In the genomic region with DNA sequence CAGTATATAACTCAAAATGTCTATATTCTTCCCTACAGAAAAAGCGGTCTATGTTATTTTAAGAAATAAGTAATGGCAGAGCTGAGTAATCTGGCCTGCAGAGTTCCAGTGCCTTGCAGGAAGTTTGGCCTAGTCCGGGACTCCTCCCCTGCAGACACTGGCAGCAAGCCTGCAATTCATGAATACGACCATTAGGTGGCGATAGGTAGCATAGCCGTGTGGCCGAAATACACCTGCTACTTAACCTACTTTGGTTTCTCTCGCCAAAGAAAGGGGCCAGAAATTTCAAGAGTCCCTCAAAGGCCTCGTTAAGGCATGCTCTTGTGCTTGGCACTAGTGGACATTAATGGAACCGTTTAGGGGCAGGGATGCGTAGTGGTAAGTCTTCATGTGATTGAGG, we compare ENCODE assay signal across 8 mouse cellular contexts. TPM values are rescaled to one million over a fixed set of nuclear protein-coding genes. Genes with fewer than 3 reads are reported as not detected.
DNase-seq lines count a peak whose midpoint lies in the region; ATAC-seq and TF ChIP-seq lines count a peak whose summit lies in the region.

No protein-coding gene starts in this region.

- H3K36me3 ChIP-seq in kidney, embryonic 15.5 days: no peaks in the 10 kb centered on the region
- H3K36me3 ChIP-seq in CH12.LX (replicated peaks in 1 of 2; ENCODE audit: control insufficient read depth in 1 of 2, insufficient read depth in 1 of 2, low read length in 1 of 2): no peaks in the 10 kb centered on the region

- TF ChIP-seq EP300 in CH12.LX (IDR thresholded peaks at IDR 0.05; ENCODE audit: low read length): no peak

- peak; percentile 21 for TF ChIP-seq RAD21 in CH12.LX (IDR thresholded peaks at IDR 0.05; ENCODE audit: low read depth, low read length)

- no peak overlapping the region for H3K4me3 ChIP-seq in kidney, embryonic 15.5 days (replicated peaks)
- no peak overlapping the region for H3K4me3 ChIP-seq in CH12.LX (replicated peaks in 1 of 3; ENCODE audit: low read depth in 2 of 3, low read length in 2 of 3, poor library complexity in 1 of 3)

- no peak overlapping the region for H3K9ac ChIP-seq in kidney, embryonic 15.5 days
- no peak overlapping the region for H3K9ac ChIP-seq in CH12.LX (ENCODE audit: insufficient read depth, low read depth)

- in situ Hi-C loops in CH12.LX (cut with MboI; ENCODE audit: low pct_ligation_motif_present, low pct_unique_long_range_greater_than_20kb, low sequenced_read_pairs): no loop called here

- dilution Hi-C loops in CH12.LX (cut with MboI; ENCODE audit: extremely low pct_ligation_motif_present, extremely low pct_unique_long_range_greater_than_20kb, low sequenced_read_pairs): no loop called here

- H3K9me3 ChIP-seq in kidney, embryonic 15.5 days (replicated peaks): peaks cover 3% of the 10 kb centered on the region; the same call in 1 of the 2 replicates
- H3K9me3 ChIP-seq in CH12.LX (replicated peaks; ENCODE audit: low read length): peaks cover 10% of the 10 kb centered on the region

- no peak for ATAC-seq in kidney, embryonic 15.5 days (replicated peaks; ENCODE audit: low FRiP score)

- peak; percentile 0 for DNase-seq in kidney, postnatal 14 days
- DNase-seq in CH12.LX (ENCODE audit: extremely low read depth): peak; percentile 45
- DNase-seq in ZHBTc4 (ENCODE audit: low read depth, low spot score): peak; percentile 83
- peak; percentile 6 to 10 for DNase-seq in layer of hippocampus, postnatal 25 days (ENCODE audit: extremely low spot score in 1 of 2, low spot score in 1 of 2)
- DNase-seq in ovary, postnatal 10 days (ENCODE audit: low spot score): no peak
- no peak for DNase-seq in gastrocnemius, postnatal 25 days
- DNase-seq in adrenal gland, postnatal 4 days (ENCODE audit: low spot score in 2 of 2): no peak

- peaks cover 13% of the 10 kb centered on the region for H3K4me1 ChIP-seq in kidney, embryonic 15.5 days
- H3K4me1 ChIP-seq in CH12.LX (ENCODE audit: control insufficient read depth in 1 of 2, insufficient read depth in 2 of 2): no peaks in the 10 kb centered on the region

- H3K4me2 ChIP-seq in kidney, embryonic 15.5 days: no peak overlapping the region
- no peak overlapping the region for H3K4me2 ChIP-seq in CH12.LX (ENCODE audit: insufficient read depth, low read depth, poor library complexity, severe bottlenecking)

- TF ChIP-seq POLR2A in CH12.LX (IDR thresholded peaks at IDR 0.05; ENCODE audit: low read depth, low read length): no peak

- H3K27me3 ChIP-seq in kidney, embryonic 15.5 days: peaks cover 22% of the 10 kb centered on the region
- H3K27me3 ChIP-seq in CH12.LX (replicated peaks): no peaks in the 10 kb centered on the region

- no peaks in the 10 kb centered on the region for H3K79me2 ChIP-seq in CH12.LX (replicated peaks; ENCODE audit: control insufficient read depth, extremely low read depth, insufficient read depth, poor library complexity, severe bottlenecking)

- peak; percentile 64 to 78; a peak in 3 of 4 replicates for TF ChIP-seq CTCF in CH12.LX (conservative IDR thresholded peaks at IDR 0.05 in 1 of 2, IDR thresholded peaks at IDR 0.05 in 1 of 2; ENCODE audit: low read depth in 2 of 2, low read length in 2 of 2)

- H3K27ac ChIP-seq in kidney, embryonic 15.5 days: no peak overlapping the region
- no peak overlapping the region for H3K27ac ChIP-seq in CH12.LX (ENCODE audit: insufficient read depth, low read depth)

- WGBS in kidney, embryonic 15.5 days: 43% methylated on average over 10 of the region's 10 CpGs

TF ChIP-seq in CH12.LX, 34 proteins besides CTCF, POLR2A, EP300 and RAD21:
- TF ChIP-seq NELFE (IDR thresholded peaks at IDR 0.05; ENCODE audit: low read depth, low read length): no peak
- no peak for TF ChIP-seq E2F4 (IDR thresholded peaks at IDR 0.05; ENCODE audit: insufficient replicate concordance, low read depth, low read length)
- TF ChIP-seq ETS1 (conservative IDR thresholded peaks at IDR 0.05; ENCODE audit: low read depth, low read length): no peak
- TF ChIP-seq SMC3 (IDR thresholded peaks at IDR 0.05; ENCODE audit: low read depth, low read length): peak; percentile 22
- TF ChIP-seq BHLHE40 (IDR thresholded peaks at IDR 0.05; ENCODE audit: low read depth, low read length): no peak

RNA-seq across cellular contexts. Expression of a gene that starts 4.1 kb away (rescaled TPM):
- 5.4 and 5.8 TPM in 2 replicates for polyA plus RNA-seq in kidney, embryonic 15.5 days (2015; fragmentation: Nextera tagmentation; extraction: Ambion mirVana)
- total RNA-seq in CH12.LX (2012; rRNA removed): 0.04 TPM in 1 of 2 replicates, not detected in the other
- not detected in 2 replicates for total RNA-seq in CH12.LX (2014; rRNA removed)
- 0.16 and 0.19 TPM in 2 replicates for polyA plus RNA-seq in CH12.LX (2012; ENCODE audit: insufficient read length, low read depth)
- total RNA-seq in layer of hippocampus, postnatal 25 days (2021): 100 to 1,000 TPM; 251 to 263 TPM
- under 1 TPM; 0.24 to 0.28 TPM for total RNA-seq in gastrocnemius, postnatal 25 days (2021)
- 1 to 10 TPM; 7.7 to 8.0 TPM for total RNA-seq in adrenal gland, postnatal 4 days (2021)

Comparison
In these comparisons a context has a peak if more than half of its experiments do, and no peak if none do; other contexts are left out.
1. DNase-seq: peak in kidney, postnatal 14 days (single experiment), CH12.LX (single experiment), ZHBTc4 (single experiment) and layer of hippocampus, postnatal 25 days (2 of 2); none in ovary, postnatal 10 days (single experiment), gastrocnemius, postnatal 25 days (single experiment) and adrenal gland, postnatal 4 days (0 of 2).
2. RNA of a gene that starts 4.1 kb away (total RNA-seq): 251 to 263 TPM in layer of hippocampus, postnatal 25 days; 7.7 to 8.0 TPM in adrenal gland, postnatal 4 days, 0.24 to 0.28 TPM in gastrocnemius, postnatal 25 days and 0.04 TPM in CH12.LX; every median in the first group is over 10 times any median in the second.